In the genomic region with DNA sequence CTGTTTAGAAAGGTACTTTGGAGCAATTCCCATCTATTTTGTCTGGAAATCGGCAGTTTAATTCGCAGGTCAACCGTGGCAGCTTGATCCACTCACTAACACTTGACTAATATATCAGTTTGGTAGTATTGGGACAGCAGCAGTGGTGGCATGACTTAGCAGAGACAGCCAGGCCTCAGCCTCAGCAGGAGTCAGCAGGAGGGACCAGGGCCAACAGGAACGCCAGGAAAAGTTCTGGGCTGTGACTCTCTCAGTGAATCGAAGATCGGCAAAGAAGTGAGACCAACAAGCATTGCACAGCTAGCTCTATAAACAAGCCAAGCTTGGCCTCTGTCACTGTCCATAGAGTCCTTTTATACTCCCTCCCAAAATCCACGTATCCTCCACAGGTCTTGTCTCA, we compare ENCODE assay signal across 10 mouse cellular contexts.
"Had no signal": no experiment of that assay in that cellular context is flagged by ENCODE, and none has a peak within 500 bp of the region (broad histone marks: within the 10 kb centered on the region; RNA-seq: fewer than 3 reads in every experiment).

No protein-coding gene starts in this region.

- ATAC-seq: liver, postnatal 0 days; lung, postnatal 0 days; midbrain, embryonic 13.5 days; midbrain, embryonic 15.5 days had no signal

- DNase-seq: liver, postnatal 0 days; lung, adult 2 months; lung, postnatal 14 days; right cerebral cortex, postnatal 14 days; thymus, adult 2 months; thymus, postnatal 25 days; thymus, postnatal 4 days had no signal
